Mouse (Mus musculus): Measurements from ENCODE around the gene Fchsd2. TPM values are rescaled to one million over a fixed set of nuclear protein-coding genes. Genes with fewer than 3 reads are reported as not detected.
A peak's percentile ranks its signal among the peaks of the same experiment; 100 is the strongest.

Fchsd2 gene
- total and polyA plus RNA-seq, 2 experiments, result 8.9 to 43.0 TPM

GRCm38 (mm10) chr7:101173331-101173730 is 80.7 kb downstream of the Fchsd2 start:
- 65% methylated on average over 3 of the region's 3 CpGs for WGBS
- no peak for TF ChIP-seq POLR2A (IDR thresholded peaks at IDR 0.05; ENCODE audit: extremely low read depth, insufficient read depth, low read length)
- no peak for TF ChIP-seq CTCF (IDR thresholded peaks at IDR 0.05; ENCODE audit: low read depth, low read length)
- Histone ChIP-seq H3K9ac (ENCODE audit: low read depth, low read length) (no peak overlapping the region), H3K36me3 (ENCODE audit: control insufficient read depth, insufficient read depth, low read length) (no peaks in the 10 kb centered on the region; the same call in 1 of the 2 replicates), H3K79me2 (ENCODE audit: control insufficient read depth, insufficient read depth, low read length) (no peaks in the 10 kb centered on the region; the same call in 1 of the 2 replicates), H3K27ac (replicated peaks; ENCODE audit: insufficient read depth, low read depth, low read length) (no peak overlapping the region), H3K4me1 (ENCODE audit: control insufficient read depth, insufficient read depth, low read length) (peaks cover 9% of the 10 kb centered on the region; the same call in 1 of the 2 replicates), H3K27me3 (ENCODE audit: control insufficient read depth, insufficient read depth, low read length) (no peaks in the 10 kb centered on the region), H3K4me3 (ENCODE audit: insufficient read depth, low read depth, low read length) (no peak overlapping the region)
- peak; percentile 59 for DNase-seq (ENCODE audit: extremely low read depth, low read depth, low spot score)

GRCm38 (mm10) chr7:101178751-101179150 is 86.1 kb downstream of the Fchsd2 start:
- Histone ChIP-seq H3K4me1 (ENCODE audit: control insufficient read depth, insufficient read depth, low read length) (peaks cover 18% of the 10 kb centered on the region), H3K79me2 (ENCODE audit: control insufficient read depth, insufficient read depth, low read length) (no peaks in the 10 kb centered on the region; the same call in 1 of the 2 replicates), H3K9ac (ENCODE audit: low read depth, low read length) (no peak overlapping the region), H3K27me3 (ENCODE audit: control insufficient read depth, insufficient read depth, low read length) (no peaks in the 10 kb centered on the region), H3K36me3 (ENCODE audit: control insufficient read depth, insufficient read depth, low read length) (no peaks in the 10 kb centered on the region; the same call in 1 of the 2 replicates), H3K4me3 (ENCODE audit: insufficient read depth, low read depth, low read length) (no peak overlapping the region), H3K27ac (replicated peaks; ENCODE audit: insufficient read depth, low read depth, low read length) (peak overlapping the region; percentile 94)
- peak; percentile 65 for DNase-seq (ENCODE audit: extremely low read depth, low read depth, low spot score)
- 10% methylated on average over 2 of the region's 2 CpGs for WGBS
- no peak for TF ChIP-seq POLR2A (IDR thresholded peaks at IDR 0.05; ENCODE audit: extremely low read depth, insufficient read depth, low read length)
- no peak for TF ChIP-seq CTCF (IDR thresholded peaks at IDR 0.05; ENCODE audit: low read depth, low read length)

- H3K4me1 ChIP-seq (ENCODE audit: control insufficient read depth, insufficient read depth, low read length), result 0 out of 2 replicates have a peak, but pooled peaks cover 3% of the 10 kb centered on the region
- peaks cover 27% of the 10 kb centered on the region for H3K36me3 ChIP-seq (ENCODE audit: control insufficient read depth, insufficient read depth, low read length)
- TF ChIP-seq CTCF (IDR thresholded peaks at IDR 0.05; ENCODE audit: low read depth, low read length), result no peak
- TF ChIP-seq POLR2A (IDR thresholded peaks at IDR 0.05; ENCODE audit: extremely low read depth, insufficient read depth, low read length), result no peak
- no peaks in the 10 kb centered on the region for H3K27me3 ChIP-seq (ENCODE audit: control insufficient read depth, insufficient read depth, low read length)
- no peak for DNase-seq (ENCODE audit: extremely low read depth, low read depth, low spot score)
- no peak overlapping the region for H3K27ac ChIP-seq (replicated peaks; ENCODE audit: insufficient read depth, low read depth, low read length)
- H3K9ac ChIP-seq (ENCODE audit: low read depth, low read length), result no peak overlapping the region
- no peaks in the 10 kb centered on the region; the same call in 1 of the 2 replicates for H3K79me2 ChIP-seq (ENCODE audit: control insufficient read depth, insufficient read depth, low read length)
- no peak overlapping the region for H3K4me3 ChIP-seq (ENCODE audit: insufficient read depth, low read depth, low read length)
- WGBS, result 81% methylated on average over 3 of the region's 3 CpGs
These were observed 98.8 kb downstream of the Fchsd2 start for GRCm38 (mm10) chr7:101191326-101191969.

GRCm38 (mm10) chr7:101210826-101211225 is 118.2 kb downstream of the Fchsd2 start:
- no peaks in the 10 kb centered on the region for H3K27me3 ChIP-seq (ENCODE audit: control insufficient read depth, insufficient read depth, low read length)
- WGBS, result 97% methylated on average over 1 of the region's 1 CpGs
- peaks cover 9% of the 10 kb centered on the region; the same call in 1 of the 2 replicates for H3K36me3 ChIP-seq (ENCODE audit: control insufficient read depth, insufficient read depth, low read length)
- H3K9ac ChIP-seq (ENCODE audit: low read depth, low read length), result no peak overlapping the region
- TF ChIP-seq CTCF (IDR thresholded peaks at IDR 0.05; ENCODE audit: low read depth, low read length), result no peak
- no peak for TF ChIP-seq POLR2A (IDR thresholded peaks at IDR 0.05; ENCODE audit: extremely low read depth, insufficient read depth, low read length)
- no peak for DNase-seq (ENCODE audit: extremely low read depth, low read depth, low spot score)
- H3K4me1 ChIP-seq (ENCODE audit: control insufficient read depth, insufficient read depth, low read length), result no peaks in the 10 kb centered on the region
- no peak overlapping the region for H3K4me3 ChIP-seq (ENCODE audit: insufficient read depth, low read depth, low read length)
- H3K27ac ChIP-seq (replicated peaks; ENCODE audit: insufficient read depth, low read depth, low read length), result no peak overlapping the region
- H3K79me2 ChIP-seq (ENCODE audit: control insufficient read depth, insufficient read depth, low read length), result no peaks in the 10 kb centered on the region

GRCm38 (mm10) chr7:101213515-101214263 is 121.0 kb downstream of the Fchsd2 start:
- TF ChIP-seq POLR2A (IDR thresholded peaks at IDR 0.05; ENCODE audit: extremely low read depth, insufficient read depth, low read length) (no peak), CTCF (IDR thresholded peaks at IDR 0.05; ENCODE audit: low read depth, low read length) (no peak)
- peak; percentile 14 for DNase-seq (ENCODE audit: extremely low read depth, low read depth, low spot score)
- no peak overlapping the region for H3K27ac ChIP-seq (replicated peaks; ENCODE audit: insufficient read depth, low read depth, low read length)

More at GRCm38 (mm10) chr7:101213515-101214263, 121.0 kb downstream of the Fchsd2 start:
- 66% methylated on average over 3 of the region's 3 CpGs for WGBS
- Histone ChIP-seq H3K4me1 (ENCODE audit: control insufficient read depth, insufficient read depth, low read length) (no peaks in the 10 kb centered on the region), H3K79me2 (ENCODE audit: control insufficient read depth, insufficient read depth, low read length) (no peaks in the 10 kb centered on the region), H3K4me3 (ENCODE audit: insufficient read depth, low read depth, low read length) (no peak overlapping the region), H3K36me3 (ENCODE audit: control insufficient read depth, insufficient read depth, low read length) (peaks cover 7% of the 10 kb centered on the region; the same call in 1 of the 2 replicates), H3K9ac (ENCODE audit: low read depth, low read length) (no peak overlapping the region), H3K27me3 (ENCODE audit: control insufficient read depth, insufficient read depth, low read length) (no peaks in the 10 kb centered on the region)
